Mouse (Mus musculus): Measurements from ENCODE around the gene Gtf2ird2. TPM values are rescaled to one million over a fixed set of nuclear protein-coding genes. Genes with fewer than 3 reads are reported as not detected.

Gtf2ird2 gene
- polyA plus RNA-seq, 1 experiment from 2014 or later, result 5.1 TPM

- ATAC-seq (replicated peaks; ENCODE audit: insufficient number of reproducible peaks, insufficient read depth, low FRiP score, low read depth), result no peak
- H3K9ac ChIP-seq, result no peak overlapping the region
- H3K4me1 ChIP-seq (replicated peaks), result peaks cover 6% of the 10 kb centered on the region
- no peak overlapping the region for H3K4me3 ChIP-seq
- H3K27me3 ChIP-seq, result no peaks in the 10 kb centered on the region
- no peak overlapping the region for H3K27ac ChIP-seq
- 89% methylated on average over 11 of the region's 11 CpGs for WGBS
- H3K36me3 ChIP-seq, result peaks cover 94% of the 10 kb centered on the region
- H3K9me3 ChIP-seq (replicated peaks), result no peaks in the 10 kb centered on the region
- no peak overlapping the region for H3K4me2 ChIP-seq
Measured at GRCm38 (mm10) chr5:134271421-134271820, 87.6 kb downstream of the Gtf2ird2 start.

DNA sequence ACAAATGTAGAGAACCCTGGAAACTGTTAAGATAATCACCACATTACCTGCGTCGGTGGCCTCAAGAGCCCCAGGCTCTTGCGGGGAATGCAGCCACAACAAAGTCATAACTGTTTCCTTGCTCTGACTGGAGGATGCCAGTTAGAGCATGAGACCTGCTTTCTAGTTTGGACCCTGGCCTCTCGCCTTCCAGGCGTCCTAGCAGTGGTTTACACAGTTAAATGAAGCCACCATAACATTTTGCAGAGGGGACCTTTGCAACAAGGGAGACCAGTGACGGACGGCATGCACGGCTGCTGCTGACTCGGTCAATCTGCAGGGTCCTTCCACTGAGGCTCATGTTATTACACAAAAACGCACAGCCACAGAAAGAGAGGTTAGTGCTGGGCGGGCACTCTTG is 88.9 kb downstream of the Gtf2ird2 start:
- ATAC-seq (replicated peaks; ENCODE audit: insufficient number of reproducible peaks, insufficient read depth, low FRiP score, low read depth), result no peak
- H3K27me3 ChIP-seq, result no peaks in the 10 kb centered on the region
- no peak overlapping the region; the same call in 1 of the 2 replicates for H3K27ac ChIP-seq
- H3K9me3 ChIP-seq (replicated peaks), result no peaks in the 10 kb centered on the region
- peaks cover 94% of the 10 kb centered on the region for H3K36me3 ChIP-seq
- H3K9ac ChIP-seq, result no peak overlapping the region
- peaks cover 6% of the 10 kb centered on the region for H3K4me1 ChIP-seq (replicated peaks)
- H3K4me2 ChIP-seq, result no peak overlapping the region
- WGBS, result 84% methylated on average over 11 of the region's 11 CpGs
- no peak overlapping the region for H3K4me3 ChIP-seq

GRCm38 (mm10) chr5:134273761-134274160 is 89.9 kb downstream of the Gtf2ird2 start:
- no peak for ATAC-seq (replicated peaks; ENCODE audit: insufficient number of reproducible peaks, insufficient read depth, low FRiP score, low read depth)
- H3K4me1 ChIP-seq (replicated peaks), result peaks cover 6% of the 10 kb centered on the region
- H3K4me2 ChIP-seq, result no peak overlapping the region
- H3K27me3 ChIP-seq, result no peaks in the 10 kb centered on the region
- no peak overlapping the region for H3K9ac ChIP-seq
- H3K4me3 ChIP-seq, result no peak overlapping the region
- H3K36me3 ChIP-seq, result peaks cover 93% of the 10 kb centered on the region
- no peaks in the 10 kb centered on the region for H3K9me3 ChIP-seq (replicated peaks)
- no peak overlapping the region for H3K27ac ChIP-seq
- 82% methylated on average over 8 of the region's 8 CpGs for WGBS

Other genes with a start within 250 kb of the Gtf2ird2 start
- 5.0 and 6.2 TPM in 2 replicates for gene Castor2, start 84.3 kb upstream of the Gtf2ird2 start, polyA plus RNA-seq (2015; fragmentation: Nextera tagmentation; extraction: Ambion mirVana)
- 20.1 and 24.2 TPM in 2 replicates for gene Rcc1l, start 7.2 kb upstream of the Gtf2ird2 start, polyA plus RNA-seq (2015; fragmentation: Nextera tagmentation; extraction: Ambion mirVana)
- gene Ncf1, start 45.6 kb downstream of the Gtf2ird2 start, polyA plus RNA-seq (2015; fragmentation: Nextera tagmentation; extraction: Ambion mirVana), result 3.1 and 5.0 TPM in 2 replicates
- gene Gtf2i, start 130.7 kb downstream of the Gtf2ird2 start, polyA plus RNA-seq (2015; fragmentation: Nextera tagmentation; extraction: Ambion mirVana), result 121 and 125 TPM in 2 replicates

Data from heart, embryonic 15.5 days (tissue).